Mouse (Mus musculus): Measurements from ENCODE around the gene Cel.

DNA sequence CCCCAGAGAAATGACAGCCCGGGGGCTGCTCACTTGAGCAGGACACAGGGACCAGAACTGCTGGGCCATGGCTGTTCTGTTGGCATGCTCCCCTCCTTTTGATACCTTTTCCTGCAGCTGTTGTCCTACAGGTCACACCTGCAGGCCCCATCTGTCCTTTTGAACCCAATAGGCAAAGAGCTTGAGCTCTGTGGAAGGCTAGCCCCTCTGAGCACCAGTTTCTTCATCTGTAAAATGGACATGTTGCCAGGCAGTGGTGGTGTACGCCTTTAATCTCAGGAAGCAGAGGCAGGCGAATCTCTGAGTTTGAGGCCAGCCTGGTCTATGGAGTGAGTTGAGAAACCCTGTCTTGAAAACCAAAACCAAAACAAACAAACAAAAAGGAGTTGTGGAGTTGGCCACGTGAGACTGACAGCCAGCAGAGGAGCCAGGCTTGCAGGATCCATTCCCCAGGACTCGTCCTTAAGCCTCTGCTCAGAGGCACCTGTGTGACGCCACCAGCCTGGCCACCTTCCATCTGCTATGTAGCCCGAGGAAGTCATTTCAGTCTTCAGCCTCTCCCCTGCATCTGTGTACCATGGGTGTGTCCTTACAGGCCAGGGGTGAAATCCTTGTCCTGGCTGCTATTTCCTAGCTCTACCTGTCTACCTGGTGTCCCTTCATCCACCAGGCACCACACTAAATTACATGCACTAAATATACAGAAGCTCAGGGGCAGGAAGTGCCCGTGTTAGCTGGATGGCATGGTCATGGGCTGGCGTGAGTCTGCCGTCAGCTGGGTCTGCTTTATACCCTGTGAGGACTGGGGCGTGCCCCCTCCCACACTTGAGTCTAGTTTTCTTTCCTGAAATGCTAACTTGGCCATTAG is 26.2 kb downstream of the Cel start:
- no peak for TF ChIP-seq CTCF (IDR thresholded peaks at IDR 0.05; ENCODE audit: low read depth)
- TF ChIP-seq EP300 (optimal IDR thresholded peaks at IDR 0.05) = no peak

Measured in stomach, postnatal 0 days (tissue).